Mouse (Mus musculus): ENCODE measurements at regions not wholly inside any gene's neighbourhood (a gene's known extent, or its start where the extent isn't known, plus 50 kb on each side); places are given as distances from the start of the nearest gene placed in this dataset.

- no peaks in the 10 kb centered on the region for H3K9me3 ChIP-seq (replicated peaks)
- H3K27me3 ChIP-seq (replicated peaks), result no peaks in the 10 kb centered on the region
- H3K9ac ChIP-seq, result no peak overlapping the region
- H3K27ac ChIP-seq (ENCODE audit: poor library complexity, severe bottlenecking), result no peak overlapping the region
- no peak for ATAC-seq (ENCODE audit: insufficient number of reproducible peaks, low FRiP score)
- no peak overlapping the region for H3K4me3 ChIP-seq
- no peaks in the 10 kb centered on the region; the same call in 1 of the 2 replicates for H3K4me1 ChIP-seq (replicated peaks)
- 77% methylated on average over 3 of the region's 3 CpGs for WGBS
- no peak overlapping the region for H3K4me2 ChIP-seq
- no peaks in the 10 kb centered on the region for H3K36me3 ChIP-seq
These were observed 912.9 kb upstream of the Lrrc6 start for GRCm38 (mm10) chr15:67413581-67413980.

DNA sequence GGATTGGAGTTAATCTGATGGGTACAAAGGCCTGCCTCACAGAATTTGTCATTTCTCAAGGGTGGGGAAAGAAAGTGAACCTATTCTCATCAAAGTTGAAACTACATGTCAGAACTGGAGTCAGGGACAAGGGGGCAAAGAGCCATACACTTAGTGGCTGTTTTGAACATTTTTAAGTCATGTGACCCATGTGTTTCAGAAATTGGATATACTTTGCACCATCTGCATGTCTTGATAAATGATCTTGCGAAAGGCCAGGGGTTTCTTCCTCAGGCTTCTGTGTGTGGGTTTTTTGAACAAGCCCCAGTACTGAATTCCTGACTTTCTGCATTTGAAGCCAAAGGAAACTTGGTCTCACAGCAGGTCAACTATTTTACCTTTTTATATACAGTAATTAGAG, 911.7 kb upstream of the Lrrc6 start:
- no peak overlapping the region for H3K9ac ChIP-seq
- H3K4me2 ChIP-seq, result no peak overlapping the region
- H3K27ac ChIP-seq (ENCODE audit: poor library complexity, severe bottlenecking), result no peak overlapping the region
- no peak for ATAC-seq (ENCODE audit: insufficient number of reproducible peaks, low FRiP score)
- H3K27me3 ChIP-seq (replicated peaks), result no peaks in the 10 kb centered on the region
- 83% methylated on average over 1 of the region's 1 CpGs for WGBS
- H3K36me3 ChIP-seq, result no peaks in the 10 kb centered on the region
- no peaks in the 10 kb centered on the region; the same call in 1 of the 2 replicates for H3K4me1 ChIP-seq (replicated peaks)
- no peaks in the 10 kb centered on the region for H3K9me3 ChIP-seq (replicated peaks)
- H3K4me3 ChIP-seq, result no peak overlapping the region

DNA sequence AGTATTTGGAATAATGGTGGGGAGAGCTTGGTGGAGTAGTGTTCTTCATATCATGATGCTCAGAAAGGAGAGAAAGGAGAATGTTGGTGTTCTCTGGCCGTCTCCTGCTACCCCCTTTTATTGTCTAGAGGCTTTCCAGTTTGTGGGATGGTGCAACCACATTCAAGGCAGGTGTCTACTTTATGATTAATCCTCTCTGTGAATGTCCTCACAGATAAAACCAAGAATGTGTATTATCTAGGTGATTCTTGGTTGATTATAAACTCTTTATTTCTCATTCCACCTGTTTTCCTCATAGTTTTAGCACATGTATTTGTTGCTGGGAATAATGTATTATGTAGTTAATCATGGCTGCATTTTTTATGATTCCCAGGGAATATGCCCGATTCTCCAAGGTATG, 910.9 kb upstream of the Lrrc6 start:
- Histone ChIP-seq H3K27ac (ENCODE audit: poor library complexity, severe bottlenecking) (no peak overlapping the region), H3K36me3 (no peaks in the 10 kb centered on the region), H3K9ac (no peak overlapping the region), H3K4me3 (no peak overlapping the region), H3K27me3 (replicated peaks) (no peaks in the 10 kb centered on the region), H3K4me1 (replicated peaks) (no peaks in the 10 kb centered on the region; the same call in 1 of the 2 replicates), H3K4me2 (no peak overlapping the region), H3K9me3 (replicated peaks) (no peaks in the 10 kb centered on the region)
- no peak for ATAC-seq (ENCODE audit: insufficient number of reproducible peaks, low FRiP score)
- 91% methylated on average over 2 of the region's 2 CpGs for WGBS

DNA sequence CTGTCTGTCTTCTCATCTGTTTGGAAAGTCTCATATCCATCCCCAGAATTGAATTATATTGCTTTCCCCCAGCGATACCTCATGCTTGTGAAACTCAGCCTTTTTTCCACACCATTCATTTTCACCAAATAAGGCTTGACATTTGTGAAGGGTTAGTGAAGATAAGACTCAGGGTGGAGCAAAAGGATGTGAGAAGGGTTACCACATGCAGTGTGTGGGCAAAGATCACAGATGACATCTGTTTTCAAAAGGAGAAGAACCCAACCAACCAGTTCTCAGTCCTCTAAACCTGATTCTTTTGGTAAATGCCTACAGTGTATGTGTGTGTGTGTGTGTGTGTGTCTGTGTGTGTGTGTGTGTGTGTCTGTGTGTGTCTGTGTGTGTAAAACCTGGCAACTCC, 909.3 kb upstream of the Lrrc6 start:
- H3K4me3 ChIP-seq, result no peak overlapping the region
- no peaks in the 10 kb centered on the region for H3K27me3 ChIP-seq (replicated peaks)
- ATAC-seq (ENCODE audit: insufficient number of reproducible peaks, low FRiP score), result no peak
- no peak overlapping the region for H3K27ac ChIP-seq (ENCODE audit: poor library complexity, severe bottlenecking)
- peaks cover 8% of the 10 kb centered on the region for H3K4me1 ChIP-seq (replicated peaks)
- H3K4me2 ChIP-seq, result no peak overlapping the region
- WGBS, result 68% methylated on average over 1 of the region's 1 CpGs
- no peaks in the 10 kb centered on the region for H3K9me3 ChIP-seq (replicated peaks)
- no peak overlapping the region for H3K9ac ChIP-seq
- H3K36me3 ChIP-seq, result no peaks in the 10 kb centered on the region

GRCm38 (mm10) chr15:67408871-67409559, 908.3 kb upstream of the Lrrc6 start:
- H3K27me3 ChIP-seq (replicated peaks), result no peaks in the 10 kb centered on the region
- no peak overlapping the region for H3K27ac ChIP-seq (ENCODE audit: poor library complexity, severe bottlenecking)
- H3K9me3 ChIP-seq (replicated peaks), result no peaks in the 10 kb centered on the region
- H3K36me3 ChIP-seq, result no peaks in the 10 kb centered on the region
- H3K4me3 ChIP-seq, result no peak overlapping the region
- peaks cover 10% of the 10 kb centered on the region for H3K4me1 ChIP-seq (replicated peaks)
- ATAC-seq (ENCODE audit: insufficient number of reproducible peaks, low FRiP score), result no peak
- H3K9ac ChIP-seq, result no peak overlapping the region
- WGBS, result 75% methylated on average over 9 of the region's 9 CpGs
- H3K4me2 ChIP-seq, result no peak overlapping the region

GRCm38 (mm10) chr15:67407244-67407643, 906.5 kb upstream of the Lrrc6 start:
- H3K4me2 ChIP-seq, result no peak overlapping the region
- H3K36me3 ChIP-seq, result no peaks in the 10 kb centered on the region
- H3K9me3 ChIP-seq (replicated peaks), result no peaks in the 10 kb centered on the region
- H3K27ac ChIP-seq (ENCODE audit: poor library complexity, severe bottlenecking), result no peak overlapping the region
- H3K9ac ChIP-seq, result no peak overlapping the region
- 73% methylated on average over 2 of the region's 2 CpGs for WGBS
- no peak for ATAC-seq (ENCODE audit: insufficient number of reproducible peaks, low FRiP score)
- no peaks in the 10 kb centered on the region for H3K27me3 ChIP-seq (replicated peaks)
- no peak overlapping the region for H3K4me3 ChIP-seq
- H3K4me1 ChIP-seq (replicated peaks), result peaks cover 10% of the 10 kb centered on the region

- Histone ChIP-seq H3K9ac (no peak overlapping the region), H3K27me3 (replicated peaks) (no peaks in the 10 kb centered on the region), H3K36me3 (no peaks in the 10 kb centered on the region), H3K4me3 (no peak overlapping the region), H3K27ac (ENCODE audit: poor library complexity, severe bottlenecking) (no peak overlapping the region), H3K4me1 (replicated peaks) (peaks cover 10% of the 10 kb centered on the region), H3K4me2 (no peak overlapping the region), H3K9me3 (replicated peaks) (no peaks in the 10 kb centered on the region)
- 25% methylated on average over 2 of the region's 2 CpGs for WGBS
- ATAC-seq (ENCODE audit: insufficient number of reproducible peaks, low FRiP score), result no peak
These were observed 904.8 kb upstream of the Lrrc6 start for GRCm38 (mm10) chr15:67405523-67405922.

DNA sequence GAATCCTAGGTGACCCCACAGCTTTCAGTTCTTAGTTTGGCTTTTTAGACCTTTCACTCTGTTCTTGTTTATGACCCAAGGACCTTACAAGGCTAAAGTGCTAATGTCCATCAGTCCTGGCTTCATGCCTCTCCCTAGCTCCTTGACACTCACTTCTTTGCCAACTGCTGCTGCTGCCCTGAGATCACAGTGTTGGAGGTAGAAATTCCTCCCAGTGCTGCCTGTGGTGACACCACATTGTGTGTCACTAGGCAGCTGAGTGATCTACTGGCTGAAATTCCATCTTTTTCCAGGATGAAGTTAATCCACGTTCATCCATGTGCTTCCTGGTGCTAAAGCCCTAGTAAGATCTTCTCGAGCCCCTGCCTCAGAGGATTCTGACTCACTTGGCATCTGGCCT, 904.3 kb upstream of the Lrrc6 start:
- 72% methylated on average over 2 of the region's 2 CpGs for WGBS
- no peaks in the 10 kb centered on the region for H3K27me3 ChIP-seq (replicated peaks)
- H3K9ac ChIP-seq, result no peak overlapping the region
- H3K4me3 ChIP-seq, result no peak overlapping the region
- no peak for ATAC-seq (ENCODE audit: insufficient number of reproducible peaks, low FRiP score)
- H3K27ac ChIP-seq (ENCODE audit: poor library complexity, severe bottlenecking), result no peak overlapping the region
- H3K9me3 ChIP-seq (replicated peaks), result no peaks in the 10 kb centered on the region
- no peaks in the 10 kb centered on the region for H3K36me3 ChIP-seq
- H3K4me1 ChIP-seq (replicated peaks), result peaks cover 10% of the 10 kb centered on the region
- no peak overlapping the region for H3K4me2 ChIP-seq

DNA sequence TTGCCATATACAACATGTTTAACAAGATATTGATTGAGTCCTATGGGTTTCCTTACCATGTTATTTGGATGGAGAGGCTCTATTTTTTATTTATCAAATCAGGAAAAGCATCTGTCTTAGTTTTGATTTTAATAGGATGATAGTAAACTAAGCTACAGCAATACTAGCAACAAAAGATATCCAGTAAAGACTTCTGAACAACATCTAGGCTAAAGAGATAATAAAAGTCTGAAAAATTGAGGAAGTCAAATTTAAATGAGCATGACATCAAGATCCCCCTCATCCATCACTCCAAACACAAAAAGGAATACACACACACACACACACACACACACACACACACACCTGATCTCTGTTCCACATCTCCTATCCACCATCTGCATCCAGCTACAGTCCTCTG, 901.6 kb upstream of the Lrrc6 start:
- H3K4me2 ChIP-seq, result no peak overlapping the region
- no peak overlapping the region for H3K4me3 ChIP-seq
- H3K9me3 ChIP-seq (replicated peaks), result no peaks in the 10 kb centered on the region
- no peak for ATAC-seq (ENCODE audit: insufficient number of reproducible peaks, low FRiP score)
- no peak overlapping the region for H3K27ac ChIP-seq (ENCODE audit: poor library complexity, severe bottlenecking)
- H3K27me3 ChIP-seq (replicated peaks), result no peaks in the 10 kb centered on the region
- H3K4me1 ChIP-seq (replicated peaks), result peaks cover 10% of the 10 kb centered on the region
- no peak overlapping the region for H3K9ac ChIP-seq
- H3K36me3 ChIP-seq, result no peaks in the 10 kb centered on the region

GRCm38 (mm10) chr15:67397269-67397668, 896.6 kb upstream of the Lrrc6 start:
- Histone ChIP-seq H3K9me3 (replicated peaks) (no peaks in the 10 kb centered on the region), H3K4me1 (replicated peaks) (no peaks in the 10 kb centered on the region), H3K4me3 (no peak overlapping the region), H3K27me3 (replicated peaks) (no peaks in the 10 kb centered on the region), H3K27ac (ENCODE audit: poor library complexity, severe bottlenecking) (no peak overlapping the region), H3K36me3 (no peaks in the 10 kb centered on the region), H3K4me2 (no peak overlapping the region), H3K9ac (no peak overlapping the region)
- ATAC-seq (ENCODE audit: insufficient number of reproducible peaks, low FRiP score), result no peak
- WGBS, result 74% methylated on average over 5 of the region's 5 CpGs

DNA sequence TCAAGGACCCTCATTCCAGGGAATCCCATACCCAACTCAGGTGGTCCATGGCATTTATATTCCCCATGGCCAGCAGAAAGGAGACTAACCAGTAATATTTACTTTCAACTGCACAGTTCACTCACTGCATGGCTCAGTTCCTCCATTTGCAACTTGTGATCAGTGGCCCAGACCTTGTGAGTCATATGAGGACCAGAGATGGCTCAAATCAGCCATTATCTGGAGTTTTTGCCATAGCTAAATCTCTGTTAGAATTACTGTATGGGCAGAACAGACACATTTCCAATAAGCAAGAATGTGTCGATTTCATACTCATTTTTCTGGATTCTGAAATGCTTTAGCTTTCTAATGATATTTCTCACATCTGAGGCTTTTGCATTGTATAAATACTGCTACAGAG, 894.4 kb upstream of the Lrrc6 start:
- no peaks in the 10 kb centered on the region for H3K36me3 ChIP-seq

GRCm38 (mm10) chr15:67391918-67392317, 891.2 kb upstream of the Lrrc6 start:
- Histone ChIP-seq H3K27me3 (replicated peaks) (no peaks in the 10 kb centered on the region), H3K4me1 (replicated peaks) (no peaks in the 10 kb centered on the region), H3K36me3 (no peaks in the 10 kb centered on the region), H3K27ac (ENCODE audit: poor library complexity, severe bottlenecking) (no peak overlapping the region), H3K4me2 (no peak overlapping the region), H3K9ac (no peak overlapping the region), H3K4me3 (no peak overlapping the region), H3K9me3 (replicated peaks) (no peaks in the 10 kb centered on the region)
- ATAC-seq (ENCODE audit: insufficient number of reproducible peaks, low FRiP score), result no peak
- WGBS, result 82% methylated on average over 5 of the region's 5 CpGs

More for the DNA sequence above, 894.4 kb upstream of the Lrrc6 start:
- Histone ChIP-seq H3K27ac (ENCODE audit: poor library complexity, severe bottlenecking) (no peak overlapping the region), H3K4me3 (no peak overlapping the region), H3K9ac (no peak overlapping the region), H3K27me3 (replicated peaks) (no peaks in the 10 kb centered on the region), H3K4me1 (replicated peaks) (no peaks in the 10 kb centered on the region), H3K9me3 (replicated peaks) (no peaks in the 10 kb centered on the region), H3K4me2 (no peak overlapping the region)
- WGBS, result 61% methylated on average over 1 of the region's 1 CpGs
- ATAC-seq (ENCODE audit: insufficient number of reproducible peaks, low FRiP score), result no peak

Data from heart, embryonic 12.5 days (tissue).